Mouse (Mus musculus): Measurements from ENCODE around the gene D430042O09Rik.

The D430042O09Rik gene

GRCm38 (mm10) chr7:125815733-125816132 is 108.0 kb downstream of the D430042O09Rik start:
- no peak for DNase-seq

- no peak for DNase-seq
Observed at GRCm38 (mm10) chr7:125818301-125818712, 110.6 kb downstream of the D430042O09Rik start.

DNA sequence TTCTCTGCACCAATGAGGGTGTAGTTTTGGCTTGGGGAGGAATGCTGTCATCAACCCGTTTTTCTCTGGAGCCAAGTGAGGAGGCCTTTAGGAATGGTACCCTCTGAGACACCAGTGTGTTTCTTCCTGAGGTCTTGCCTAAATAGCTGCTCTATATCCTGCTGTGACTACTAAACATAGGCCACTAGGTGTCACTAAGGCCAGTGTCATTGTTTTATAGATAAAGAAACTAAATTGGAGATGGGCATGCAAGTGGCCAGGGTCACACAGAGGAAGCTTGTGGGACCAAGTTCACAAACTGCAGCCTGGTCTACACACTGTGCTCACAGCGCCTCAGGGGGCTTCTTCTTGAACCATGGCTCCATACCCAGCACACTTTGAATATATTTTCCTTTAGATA is 112.5 kb downstream of the D430042O09Rik start:
- no peak for DNase-seq

DNA sequence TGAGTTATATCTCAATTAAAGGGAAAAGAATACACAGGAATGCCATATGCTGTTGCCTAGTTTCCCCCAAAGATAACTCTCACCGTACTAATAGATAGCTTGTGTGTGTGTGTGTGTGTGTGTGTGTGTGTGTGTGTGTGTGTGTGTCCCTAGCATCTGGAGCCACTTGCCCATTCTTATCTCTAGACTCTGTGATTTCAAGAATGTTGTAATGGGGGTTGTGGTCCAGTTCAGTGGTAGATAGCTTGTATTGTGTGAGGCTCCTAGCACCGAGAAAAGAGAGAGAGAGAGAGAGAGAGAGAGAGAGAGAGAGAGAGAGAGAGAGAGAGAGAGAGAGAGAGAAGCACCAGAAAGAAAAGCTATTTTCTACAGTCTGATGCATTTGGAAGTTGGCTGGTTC is 118.7 kb downstream of the D430042O09Rik start:
- DNase-seq: no peak

GRCm38 (mm10) chr7:125826887-125827286 is 119.2 kb downstream of the D430042O09Rik start:
- no peak for DNase-seq

DNA sequence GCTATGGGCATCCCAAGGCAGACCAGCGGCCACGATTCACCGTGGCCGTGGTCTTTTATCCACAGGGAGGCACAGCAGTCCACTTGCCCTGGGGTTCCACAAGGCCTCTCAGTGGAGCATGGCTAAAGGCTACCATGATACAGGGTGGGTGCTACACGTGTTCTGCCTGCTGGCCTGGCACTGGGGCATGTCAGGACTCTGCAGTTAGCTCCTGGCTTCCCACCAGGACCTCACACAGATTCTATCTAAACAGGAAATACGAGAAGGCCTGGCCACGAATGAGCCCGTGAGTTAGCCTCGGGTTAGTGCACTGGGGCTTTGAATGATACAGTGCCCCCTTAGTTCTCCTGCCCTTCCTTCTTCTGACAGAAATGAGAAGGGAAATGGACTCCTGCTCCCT is 119.7 kb downstream of the D430042O09Rik start:
- no peak for DNase-seq

DNA sequence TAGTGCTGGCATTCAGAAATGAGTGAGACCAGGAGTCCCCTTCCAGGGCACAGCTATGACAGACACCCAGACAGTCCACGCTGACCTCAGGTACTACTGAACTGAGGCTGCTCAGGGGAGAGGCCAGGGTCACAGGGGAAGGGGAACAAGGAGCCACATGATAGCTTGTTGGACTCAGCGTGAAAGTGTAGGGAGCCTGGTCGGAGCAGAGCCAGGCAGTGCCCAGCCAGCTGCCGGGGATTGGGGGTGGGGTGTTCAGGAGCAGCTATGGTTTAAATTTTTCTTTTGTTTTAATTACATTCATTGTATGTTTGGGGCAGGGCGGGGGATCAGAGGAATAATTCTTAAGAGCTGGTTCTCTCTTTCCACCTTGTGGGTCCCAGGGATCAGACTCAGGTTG is 120.9 kb downstream of the D430042O09Rik start:
- no peak for DNase-seq

- DNase-seq: no peak
Observed at GRCm38 (mm10) chr7:125829121-125829666, 121.5 kb downstream of the D430042O09Rik start.

- DNase-seq: no peak
Observed at GRCm38 (mm10) chr7:125832767-125833166, 125.1 kb downstream of the D430042O09Rik start.

DNA sequence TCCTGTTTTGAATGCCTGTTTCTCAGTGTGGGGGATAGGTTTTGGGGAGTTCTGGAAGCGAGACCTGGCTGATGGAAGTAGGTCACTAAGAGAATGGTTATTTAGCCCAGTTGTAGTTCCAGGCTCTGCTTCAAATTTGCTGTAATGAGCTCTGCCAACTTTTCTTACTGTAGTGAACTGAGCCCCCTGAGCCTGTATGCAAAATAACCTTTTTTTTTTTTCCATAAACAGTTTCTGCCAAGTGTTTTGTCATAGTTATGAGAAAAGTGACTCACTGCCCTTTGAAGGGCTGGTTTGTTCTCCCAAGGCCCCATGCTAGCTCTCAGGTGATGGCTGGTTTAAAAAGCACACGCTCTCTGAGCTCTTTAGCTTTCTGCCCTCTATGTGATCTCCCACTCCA is 125.8 kb downstream of the D430042O09Rik start:
- DNase-seq: no peak

GRCm38 (mm10) chr7:125838078-125838742 is 130.5 kb downstream of the D430042O09Rik start:
- no peak for DNase-seq

DNA sequence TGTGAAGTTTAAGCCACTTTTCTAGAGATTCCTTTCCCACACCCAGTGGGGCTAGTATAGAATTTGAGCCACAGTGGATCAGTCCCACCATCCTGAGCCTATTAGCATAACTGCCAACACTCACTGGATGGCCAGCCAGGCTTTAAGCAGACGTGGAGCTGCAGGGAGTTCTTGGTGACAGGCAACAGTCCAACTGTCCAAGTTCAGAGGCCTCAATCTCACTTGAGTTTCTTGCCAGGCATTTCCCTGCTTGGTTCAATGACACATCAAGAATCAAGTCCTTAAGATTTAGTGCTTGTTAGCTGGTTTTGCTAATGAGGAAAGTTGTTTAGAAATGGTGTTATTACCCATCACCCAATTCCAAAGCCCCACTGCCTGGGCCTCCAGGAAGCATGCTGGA is 137.9 kb downstream of the D430042O09Rik start:
- no peak for DNase-seq

- DNase-seq: no peak
Observed at GRCm38 (mm10) chr7:125846866-125847527, 139.3 kb downstream of the D430042O09Rik start.

- no peak for DNase-seq
Observed at GRCm38 (mm10) chr7:125847528-125847866, 139.8 kb downstream of the D430042O09Rik start.

GRCm38 (mm10) chr7:125859564-125859963 is 151.9 kb downstream of the D430042O09Rik start:
- DNase-seq: no peak

DNA sequence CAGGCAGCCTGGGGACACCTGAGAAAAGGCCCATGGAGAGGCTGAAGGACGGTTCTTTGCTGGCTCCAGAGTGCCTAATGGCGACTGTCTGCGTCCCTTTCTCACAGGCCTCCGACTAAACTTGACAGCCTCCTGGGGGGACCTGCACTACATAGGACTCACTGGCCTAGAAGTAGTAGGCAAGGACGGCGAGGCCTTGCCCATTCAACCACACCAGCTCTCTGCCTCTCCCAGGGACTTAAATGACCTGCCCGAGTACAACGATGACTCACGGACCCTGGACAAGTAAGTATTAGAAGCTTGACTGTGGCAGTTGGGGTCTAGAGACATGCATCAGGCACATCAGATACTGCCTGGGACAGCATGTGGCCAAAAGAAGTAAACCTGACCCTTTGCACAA is 152.7 kb downstream of the D430042O09Rik start:
- no peak for DNase-seq

GRCm38 (mm10) chr7:125864026-125864425 is 156.3 kb downstream of the D430042O09Rik start:
- DNase-seq: no peak

GRCm38 (mm10) chr7:125865234-125865633 is 157.5 kb downstream of the D430042O09Rik start:
- DNase-seq: no peak

DNA sequence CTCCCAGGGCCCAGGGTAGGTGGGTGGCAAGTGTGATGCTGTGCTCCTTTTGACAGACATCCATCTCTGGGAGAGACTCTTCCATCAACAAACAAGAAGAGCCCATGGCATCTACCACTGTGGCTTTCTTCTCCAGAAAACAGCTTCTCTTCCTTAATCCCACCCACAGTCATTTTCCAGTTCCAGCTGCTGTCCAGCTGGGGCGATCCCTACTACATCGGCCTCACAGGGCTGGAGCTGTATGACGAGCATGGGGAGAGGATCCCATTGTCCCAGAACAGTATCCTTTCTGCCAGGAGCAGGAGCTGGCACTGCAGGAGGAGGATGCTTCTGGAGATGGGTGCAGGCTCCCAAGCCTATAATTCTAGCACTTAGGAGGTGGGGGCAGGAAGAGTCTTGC is 160.9 kb downstream of the D430042O09Rik start:
- DNase-seq: no peak

DNA sequence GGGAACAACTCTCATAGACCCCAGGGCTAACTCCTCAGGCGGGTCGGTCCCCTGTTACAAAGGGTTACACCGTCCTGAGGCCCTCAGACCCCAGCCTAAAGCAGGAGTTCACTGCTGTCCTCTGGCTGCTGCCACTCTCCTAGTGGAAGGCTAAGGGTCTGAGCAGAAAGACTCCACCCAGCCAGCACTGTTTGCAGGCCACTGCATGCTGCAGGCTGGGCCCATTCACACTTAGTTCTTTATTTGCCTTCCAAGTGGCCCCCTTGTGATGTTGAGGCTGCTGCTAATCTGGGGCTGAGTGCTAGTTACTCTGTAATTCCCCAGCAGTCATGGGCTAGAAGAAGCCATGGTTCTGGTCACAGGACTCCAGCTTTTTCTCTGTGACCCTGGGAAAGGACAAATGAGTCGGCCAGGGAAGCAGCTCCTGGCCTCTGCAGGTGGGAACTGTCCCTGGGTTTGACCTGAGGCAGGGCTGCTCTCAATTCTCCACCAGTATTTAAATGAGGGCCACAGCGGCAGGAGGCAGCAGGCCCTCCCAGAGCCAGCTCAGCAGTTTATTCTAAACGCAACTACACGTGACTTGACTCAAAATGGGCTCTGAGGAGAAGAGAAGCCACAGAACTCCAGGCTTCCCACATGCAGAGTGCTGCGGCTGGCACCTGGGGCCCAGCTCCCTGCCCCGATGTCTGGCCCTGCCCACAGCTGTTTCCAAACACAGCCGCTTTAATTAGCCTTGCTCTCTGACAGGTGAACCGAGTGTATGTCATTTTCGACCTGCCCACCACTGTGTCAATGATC is 163.9 kb downstream of the D430042O09Rik start:
- DNase-seq: no peak

- no peak for DNase-seq
Observed at GRCm38 (mm10) chr7:125872202-125872580, 164.5 kb downstream of the D430042O09Rik start.

- DNase-seq: no peak
Observed at GRCm38 (mm10) chr7:125872874-125873273, 165.2 kb downstream of the D430042O09Rik start.

- DNase-seq: no peak
Observed at GRCm38 (mm10) chr7:125873971-125874495, 166.3 kb downstream of the D430042O09Rik start.
